Mouse (Mus musculus): ENCODE measurements around the gene Tbx5.
A peak's percentile ranks its signal among the peaks of the same experiment; 100 is the strongest.

Gene Tbx5

DNA sequence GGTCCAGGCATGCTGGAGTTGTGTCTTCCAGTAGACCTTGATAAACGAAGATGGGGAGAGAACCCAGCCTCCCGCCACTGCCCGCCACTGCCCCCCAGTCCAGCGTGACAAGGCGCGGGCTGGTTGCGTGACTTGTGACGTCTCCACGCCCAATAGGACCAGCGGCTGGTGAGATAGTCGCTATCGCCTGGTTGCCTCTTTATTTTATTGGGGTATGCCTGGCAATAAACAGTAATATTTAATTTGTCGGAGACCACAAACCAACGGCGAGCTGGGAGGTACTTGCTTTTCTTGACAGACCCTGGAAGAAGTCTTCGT, at the start of gene Tbx5:
Gene Tbx5 (plus strand): TSS at position 190 of the 318 bp plus-strand sequence.
- no peak for DNase-seq

DNA sequence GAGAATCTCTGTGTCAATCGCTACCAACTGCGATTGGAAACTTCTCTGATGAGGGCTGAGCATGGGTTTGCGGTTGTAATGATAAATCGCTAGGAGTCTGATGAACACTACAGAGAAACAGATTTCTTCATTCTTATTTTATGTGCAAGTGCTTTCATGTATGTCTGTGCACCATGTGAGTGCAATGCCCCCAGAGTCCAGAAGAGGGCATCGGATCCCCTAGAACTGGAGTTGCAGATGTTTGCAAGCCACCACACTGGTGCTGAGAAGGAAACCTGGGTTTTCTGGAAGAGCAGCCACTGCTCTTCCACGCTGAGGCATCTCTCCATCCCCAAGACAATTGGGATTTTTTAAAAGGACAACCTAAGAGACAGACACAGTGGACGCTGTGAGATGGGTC, 46.5 kb upstream of the Tbx5 start:
- DNase-seq: peak; percentile 3

DNA sequence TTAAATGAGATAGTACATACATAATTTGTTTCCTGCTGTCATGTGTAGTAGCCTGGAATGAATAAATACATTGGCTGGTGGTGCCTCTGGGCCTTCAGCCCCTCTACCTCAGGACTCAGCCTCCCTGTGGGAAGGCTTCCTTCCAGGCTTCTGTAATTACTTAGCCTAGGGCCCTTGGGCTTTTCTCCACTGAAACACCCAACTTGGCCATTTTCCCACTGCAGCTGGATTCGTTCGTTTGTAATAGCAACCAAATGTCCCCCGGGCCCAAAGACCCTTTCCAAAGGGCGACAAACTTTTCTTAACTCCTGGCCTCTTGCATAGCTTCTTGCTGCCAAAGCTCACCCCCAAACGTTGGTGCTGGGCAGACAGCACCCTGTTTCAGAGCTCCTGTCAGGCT, 40.8 kb upstream of the Tbx5 start:
- no peak for DNase-seq

DNA sequence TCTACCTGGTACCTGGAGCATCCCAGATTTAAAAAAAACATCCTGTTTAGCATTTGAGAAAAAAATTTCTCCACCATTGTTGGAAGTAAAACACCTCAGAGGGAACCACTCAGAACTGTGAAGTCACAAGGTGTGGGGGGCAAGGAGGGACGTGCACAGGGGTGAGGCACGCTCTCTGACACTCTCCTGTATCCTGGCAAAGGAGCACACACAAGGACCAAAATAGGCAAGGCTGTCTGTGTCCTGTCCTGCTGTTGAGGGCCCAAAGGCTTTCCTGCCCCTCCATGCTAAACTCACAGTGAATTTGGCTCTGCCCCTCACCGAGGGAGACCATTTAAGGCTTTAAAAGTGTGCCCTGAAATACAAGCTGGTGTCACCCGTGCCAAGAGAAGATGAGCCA, 38.5 kb upstream of the Tbx5 start:
- no peak for DNase-seq

DNA sequence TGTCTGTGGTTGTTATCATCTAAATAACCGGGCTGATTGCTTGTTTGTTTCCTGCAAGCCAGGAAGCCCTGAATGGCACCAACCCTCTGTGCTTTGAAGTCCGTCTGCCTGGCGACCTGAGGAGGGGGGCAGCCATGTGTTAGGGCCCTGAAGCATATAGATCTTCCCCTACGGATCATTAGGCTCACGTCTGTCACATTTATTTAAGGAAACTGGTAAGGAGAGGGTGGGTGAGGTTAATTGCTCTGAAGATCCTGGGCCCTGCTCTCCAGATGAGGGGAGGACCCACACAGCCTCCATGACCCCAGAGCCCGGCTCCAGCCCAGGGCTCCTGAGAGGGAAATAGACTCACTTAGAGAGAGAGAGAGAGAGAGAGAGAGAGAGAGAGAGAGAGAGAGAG, 37.1 kb upstream of the Tbx5 start:
- no peak for DNase-seq

DNA sequence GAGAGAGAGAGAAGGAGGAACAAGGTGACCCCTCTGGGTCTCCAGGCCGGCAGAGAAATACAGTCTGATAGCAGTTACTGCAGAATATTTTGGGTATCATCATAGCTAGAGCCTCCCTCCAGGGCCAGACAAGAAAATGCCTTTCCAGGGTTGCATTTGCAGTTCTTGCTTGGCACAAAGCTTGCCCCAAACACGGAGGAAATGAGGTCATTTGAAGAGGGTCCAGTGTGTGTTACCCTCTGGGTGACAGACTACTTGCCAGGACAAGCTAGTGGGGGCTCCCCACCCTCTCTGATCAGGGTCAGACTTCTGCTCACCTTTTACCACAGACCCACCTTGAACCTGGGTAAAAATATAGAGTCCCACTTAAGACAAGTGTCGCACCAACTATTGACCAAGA, 36.7 kb upstream of the Tbx5 start:
- no peak for DNase-seq

DNA sequence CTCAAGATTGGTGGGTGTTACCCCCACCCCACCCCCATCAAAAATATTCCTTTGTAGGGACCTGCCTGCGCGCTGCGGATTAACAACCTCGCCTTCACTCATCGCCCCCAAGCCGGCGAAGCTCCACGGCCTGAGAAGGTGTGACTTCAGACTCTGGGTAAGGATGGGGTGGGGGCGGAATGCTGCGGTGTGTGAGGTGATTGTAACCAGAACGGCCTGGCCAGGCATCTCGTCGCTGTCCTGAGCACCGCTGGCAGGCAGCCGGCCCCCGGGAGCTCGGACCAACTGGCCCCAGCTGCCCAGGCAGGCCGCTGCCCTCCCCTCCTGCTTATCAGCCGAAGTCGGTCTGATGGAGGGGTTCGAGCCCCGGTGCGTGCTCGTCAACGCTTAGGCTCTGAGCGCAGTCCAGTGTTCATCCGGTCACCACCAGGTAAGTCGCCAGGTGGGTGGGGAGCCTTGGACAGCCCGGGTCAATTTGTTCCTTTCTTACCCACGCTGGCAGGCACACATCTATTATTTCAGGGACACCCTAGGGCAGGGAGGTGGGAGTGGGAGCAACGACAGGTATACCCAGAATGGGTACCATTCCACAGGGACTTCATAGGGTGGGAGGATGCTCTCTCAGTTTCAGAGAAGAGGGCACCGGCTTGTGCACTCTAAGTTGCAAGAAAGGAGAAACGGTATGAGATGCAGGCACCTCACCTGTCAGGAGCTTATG, 35.9 kb upstream of the Tbx5 start:
- DNase-seq: no peak

DNA sequence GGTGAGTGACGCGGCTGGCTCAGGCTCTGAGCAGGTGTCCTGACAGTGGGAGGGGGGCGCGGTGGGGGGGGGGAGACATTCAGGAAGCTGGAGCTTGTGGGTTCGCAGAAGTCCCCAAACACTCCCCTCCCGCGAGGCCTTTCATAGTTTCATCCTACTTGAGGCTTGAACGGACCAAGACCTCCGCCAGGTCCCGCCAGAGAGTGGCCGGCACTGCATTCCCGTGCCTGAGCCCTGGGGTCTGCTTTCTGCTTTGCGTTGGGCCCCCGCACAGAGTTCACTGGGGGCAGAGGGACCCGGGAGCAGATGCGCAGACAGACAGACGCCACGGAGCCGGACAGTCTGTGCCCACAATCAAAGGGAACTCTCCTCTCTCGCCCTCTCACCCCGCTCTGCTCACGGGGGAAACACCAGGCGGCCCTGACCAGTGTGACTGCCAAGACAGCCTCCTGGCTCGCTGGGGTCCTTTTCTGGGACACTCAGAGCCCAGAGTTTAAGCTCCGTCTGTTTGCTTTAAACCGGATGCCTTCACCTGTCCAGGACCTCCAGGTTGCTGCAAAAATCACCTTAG, 34.8 kb upstream of the Tbx5 start:
- DNase-seq: no peak

DNA sequence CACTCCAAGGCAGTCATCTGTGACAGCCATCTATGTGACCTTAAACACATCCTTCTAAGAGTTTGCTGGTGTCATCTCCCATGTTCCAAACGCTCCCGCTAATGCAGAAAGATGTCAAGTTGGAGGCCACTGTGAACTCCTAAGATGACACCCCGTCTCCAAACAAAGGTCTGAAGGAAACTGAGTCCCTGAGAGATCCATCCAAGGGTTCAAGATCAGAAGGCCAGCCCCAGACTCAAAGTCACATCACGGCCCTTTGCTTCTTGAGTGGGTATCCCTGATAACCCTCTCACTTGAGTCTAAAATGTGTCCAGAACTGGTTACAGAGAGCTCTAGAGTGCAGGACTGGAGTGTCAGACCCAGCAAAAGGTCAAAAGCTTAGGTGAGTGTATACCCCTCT, 34.2 kb upstream of the Tbx5 start:
- no peak for DNase-seq

DNA sequence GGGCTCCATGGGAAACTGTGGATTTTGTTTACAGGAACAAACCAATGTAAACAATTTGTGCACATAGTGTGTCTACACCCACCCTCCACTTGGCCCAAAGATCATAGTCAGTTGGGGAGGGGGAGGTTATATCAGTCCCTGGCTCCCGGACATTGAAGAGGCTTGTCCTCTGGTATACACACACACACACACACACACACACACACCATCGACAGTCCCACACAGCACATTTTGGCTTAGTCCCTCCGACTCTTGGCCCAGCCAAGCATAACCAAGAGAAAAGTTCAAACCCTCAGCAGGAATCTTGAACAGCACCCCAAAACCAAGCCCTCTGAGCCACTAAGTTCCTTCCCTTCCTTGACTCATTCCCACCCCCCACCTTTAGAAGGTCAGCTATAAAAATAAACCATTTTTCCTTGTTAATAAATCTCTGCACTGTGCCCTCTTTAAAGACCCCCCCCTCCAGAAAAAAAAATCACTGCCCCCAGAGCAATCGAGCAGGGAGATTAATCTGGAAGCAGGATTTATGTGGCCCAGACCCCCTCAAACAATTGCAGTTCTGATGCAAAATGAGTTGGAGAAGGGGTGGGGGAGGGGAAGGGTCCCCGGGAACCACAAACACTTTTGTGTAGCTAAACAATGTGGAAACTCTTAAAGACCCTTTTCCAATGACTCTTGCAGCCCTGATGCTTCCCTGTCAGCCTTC, 33.6 kb upstream of the Tbx5 start:
- no peak for DNase-seq

DNA sequence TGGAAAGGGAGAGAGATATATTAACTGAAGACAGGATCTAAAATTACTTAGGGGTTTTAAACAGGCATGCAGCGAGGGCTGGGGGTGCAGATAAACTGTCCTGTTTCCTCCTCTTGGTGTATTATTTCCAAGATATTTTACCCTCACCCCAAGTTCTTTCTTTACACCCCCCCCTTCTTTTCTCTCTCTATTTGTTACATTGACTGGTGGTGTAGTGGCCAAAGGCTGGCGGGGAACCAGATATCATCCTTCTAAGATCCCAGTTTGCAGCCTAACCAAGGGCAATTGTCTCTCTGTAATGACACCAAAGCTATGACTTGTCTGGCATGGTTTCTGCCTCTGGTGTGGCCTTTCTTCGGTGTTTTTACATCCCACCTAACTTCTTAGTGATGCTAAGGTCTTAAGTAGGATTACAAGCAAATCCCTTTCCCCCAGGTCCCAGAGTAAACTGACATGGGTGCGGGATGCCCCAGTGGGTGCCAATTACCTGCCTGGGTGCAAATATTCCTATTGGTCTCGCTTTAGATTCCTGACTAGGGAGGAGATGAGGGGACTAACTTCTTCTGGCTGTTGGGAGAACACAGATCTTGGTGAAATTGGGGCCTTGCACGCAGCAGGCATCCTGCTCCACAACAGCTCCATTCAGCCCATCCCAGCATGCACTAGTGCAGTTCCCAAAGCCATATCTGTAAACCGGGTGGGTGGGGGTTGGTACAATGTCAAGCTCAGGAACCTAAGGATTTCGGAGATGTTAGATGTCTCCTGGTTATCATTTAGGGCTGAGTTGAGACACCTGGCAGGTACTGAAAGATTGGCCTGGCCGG, 32.8 kb upstream of the Tbx5 start:
- DNase-seq: no peak

DNA sequence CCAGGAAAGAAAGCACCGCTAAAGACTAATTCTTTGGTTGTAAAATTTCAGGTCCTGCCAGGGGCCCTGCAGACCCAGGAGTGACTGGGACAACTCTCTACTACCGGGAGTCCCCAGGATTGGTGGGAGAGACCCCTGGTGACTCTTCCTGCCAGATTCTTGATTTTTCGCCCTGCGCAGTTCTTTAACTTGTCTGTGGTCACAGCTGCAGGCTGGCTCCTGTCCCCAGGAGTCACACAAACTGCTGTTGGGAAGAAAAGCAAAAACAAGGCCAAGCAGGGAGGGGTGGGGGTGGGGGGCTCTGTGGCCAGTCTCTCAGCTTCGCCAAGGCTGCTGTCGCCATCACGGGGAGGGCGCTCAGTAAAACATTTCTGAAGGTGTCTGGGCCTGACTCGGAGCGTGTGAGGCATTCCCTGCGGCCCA, 32.2 kb upstream of the Tbx5 start:
- DNase-seq: no peak

DNA sequence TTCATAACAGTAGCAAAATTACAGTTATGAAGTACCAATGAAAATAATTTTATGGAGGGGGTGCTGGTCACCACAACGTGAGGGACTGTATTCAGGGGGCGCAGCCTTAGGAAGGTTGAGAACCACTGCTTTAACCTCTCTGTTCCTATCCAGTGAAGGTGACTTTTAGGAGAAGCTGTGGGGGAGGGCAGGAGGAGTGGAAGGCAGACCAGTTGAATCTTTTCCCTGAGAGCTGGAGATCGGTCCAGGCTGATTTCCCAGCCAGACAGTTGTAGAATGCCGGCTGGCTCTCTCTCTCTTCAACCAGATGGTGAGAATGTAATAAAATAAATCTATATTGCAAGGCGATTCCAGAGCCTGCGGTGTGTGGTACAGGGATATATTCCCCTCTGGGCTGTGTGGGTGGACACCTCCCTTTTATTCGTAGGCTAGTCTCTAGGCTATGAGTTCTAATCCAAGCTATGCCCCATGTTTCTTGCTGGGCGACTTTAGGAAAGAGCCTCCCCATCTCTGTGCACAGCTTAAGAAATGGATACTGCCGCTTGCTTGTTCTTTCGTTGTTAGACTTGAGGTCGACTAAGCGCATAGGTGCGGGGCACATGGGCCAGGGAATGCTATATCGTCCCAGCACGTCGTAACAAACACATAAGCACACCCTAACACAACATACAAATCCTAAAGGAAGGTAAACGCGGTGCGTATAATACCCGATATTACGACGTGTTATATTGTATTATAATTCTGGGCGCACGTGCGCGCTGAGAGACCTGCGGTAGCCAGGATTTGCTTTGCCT, 29.7 kb upstream of the Tbx5 start:
- no peak for DNase-seq

DNA sequence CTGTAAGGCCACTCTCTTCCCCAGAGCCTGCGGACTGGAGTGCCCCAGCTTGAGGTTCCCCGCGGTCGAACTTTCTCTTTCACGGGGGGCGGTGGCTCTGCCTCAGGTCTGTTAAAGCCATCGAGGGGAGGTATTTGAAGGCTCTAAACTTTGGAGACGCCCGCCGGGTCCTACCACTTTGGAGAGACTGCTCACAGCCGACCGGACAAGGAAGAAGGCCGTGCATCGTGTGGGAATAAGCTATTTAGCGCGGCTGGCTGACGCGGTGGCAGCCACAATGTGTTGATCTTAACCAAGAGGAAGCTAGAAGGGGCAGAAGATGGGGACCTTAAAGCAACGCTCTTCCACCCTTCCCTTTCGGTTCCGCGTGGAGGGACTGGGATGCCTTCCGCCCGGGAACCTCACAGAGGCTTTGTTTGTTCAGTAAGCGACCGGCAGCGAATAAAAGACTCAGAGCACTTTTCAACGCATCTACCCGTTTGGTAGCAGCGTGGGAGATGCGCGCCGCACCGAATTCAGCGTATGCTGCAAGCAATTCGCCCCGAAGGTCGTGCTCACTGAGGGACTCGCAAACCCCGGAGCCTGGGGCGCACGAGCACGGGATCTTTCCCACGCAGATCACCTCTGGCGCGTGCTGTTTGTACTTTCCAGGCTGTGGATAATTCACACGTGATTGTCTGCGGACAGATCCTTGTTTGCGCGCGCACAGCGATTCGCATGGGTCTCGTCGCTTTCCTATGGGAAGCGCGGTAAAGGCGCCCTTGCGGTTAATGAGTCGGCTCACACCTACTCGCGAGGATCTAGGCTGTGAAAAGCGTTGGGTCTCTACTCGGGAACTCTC, 28.8 kb upstream of the Tbx5 start:
- no peak for DNase-seq

DNA sequence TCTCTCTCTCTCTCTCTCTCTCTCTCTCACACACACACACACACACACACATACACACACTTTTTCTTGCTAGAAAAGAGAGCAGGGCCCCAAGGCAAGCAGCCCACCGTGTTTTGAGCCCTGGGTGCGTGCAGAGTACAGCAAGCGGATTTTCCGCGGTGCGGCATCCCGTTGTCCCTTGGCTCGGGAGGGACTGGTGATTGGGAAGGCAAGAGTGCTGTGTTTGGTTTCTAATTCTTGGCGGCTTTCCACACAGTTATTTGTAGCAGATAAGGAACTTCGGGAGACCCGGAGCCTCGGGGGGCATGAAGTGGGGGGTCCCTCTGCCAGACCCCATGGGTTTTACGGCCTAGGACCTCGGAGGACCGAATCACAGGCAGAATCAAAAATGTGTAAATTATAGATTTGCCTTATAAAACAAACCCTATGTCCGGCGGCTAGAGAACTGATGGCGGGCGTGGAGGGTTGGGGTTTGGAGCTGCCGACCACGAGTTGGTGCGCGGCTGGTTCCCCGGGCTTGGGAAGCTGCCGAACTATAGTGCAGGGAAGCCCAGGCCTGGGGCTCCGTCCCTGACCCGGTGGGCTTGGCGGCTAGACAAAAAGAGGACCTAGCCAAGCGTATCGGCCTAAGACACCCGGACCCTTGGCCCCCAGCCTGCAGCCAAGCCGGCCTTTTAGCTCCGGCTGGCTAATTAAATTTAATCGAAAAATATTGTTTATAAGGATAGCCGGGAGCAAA, 28.0 kb upstream of the Tbx5 start:
- no peak for DNase-seq

DNA sequence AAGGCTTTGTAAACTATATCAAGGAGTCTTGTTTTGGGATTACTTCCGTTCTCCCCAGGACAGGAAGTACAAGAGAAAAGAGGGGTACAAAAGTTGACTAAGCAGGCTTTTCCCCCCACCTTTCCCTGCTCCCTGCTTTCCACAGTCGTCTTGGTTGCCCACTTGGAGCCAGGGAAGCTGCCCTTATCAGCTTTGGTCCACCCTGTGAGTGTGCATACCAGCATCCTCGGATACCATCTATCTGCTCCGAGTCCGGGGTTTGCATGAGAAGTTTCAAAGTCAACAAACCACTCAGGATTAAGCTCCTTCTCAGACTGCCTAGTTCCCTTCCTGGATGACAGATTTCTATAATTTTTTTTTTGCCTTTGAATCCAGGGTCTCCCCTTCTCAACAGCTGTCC, 26.8 kb upstream of the Tbx5 start:
- no peak for DNase-seq

DNA sequence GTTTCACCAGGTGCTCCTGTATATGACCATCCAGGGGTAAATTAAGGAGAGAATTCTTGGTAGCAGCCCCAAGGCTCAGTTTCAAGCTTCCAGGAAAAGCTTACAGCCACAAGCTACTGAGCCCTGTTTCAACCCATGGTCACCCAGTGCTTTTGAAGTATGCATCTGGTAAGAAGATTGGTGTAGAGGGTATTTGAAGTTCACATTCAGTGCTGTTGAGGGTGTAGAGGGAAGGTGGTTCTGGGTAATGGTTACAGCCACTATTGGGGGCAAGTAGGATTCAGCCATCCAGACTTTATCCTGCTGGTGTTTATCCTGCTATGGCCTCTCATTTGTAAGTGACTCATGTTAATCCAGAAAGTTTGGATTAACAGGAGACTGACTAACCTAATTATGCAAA, 26.0 kb upstream of the Tbx5 start:
- DNase-seq: no peak

DNA sequence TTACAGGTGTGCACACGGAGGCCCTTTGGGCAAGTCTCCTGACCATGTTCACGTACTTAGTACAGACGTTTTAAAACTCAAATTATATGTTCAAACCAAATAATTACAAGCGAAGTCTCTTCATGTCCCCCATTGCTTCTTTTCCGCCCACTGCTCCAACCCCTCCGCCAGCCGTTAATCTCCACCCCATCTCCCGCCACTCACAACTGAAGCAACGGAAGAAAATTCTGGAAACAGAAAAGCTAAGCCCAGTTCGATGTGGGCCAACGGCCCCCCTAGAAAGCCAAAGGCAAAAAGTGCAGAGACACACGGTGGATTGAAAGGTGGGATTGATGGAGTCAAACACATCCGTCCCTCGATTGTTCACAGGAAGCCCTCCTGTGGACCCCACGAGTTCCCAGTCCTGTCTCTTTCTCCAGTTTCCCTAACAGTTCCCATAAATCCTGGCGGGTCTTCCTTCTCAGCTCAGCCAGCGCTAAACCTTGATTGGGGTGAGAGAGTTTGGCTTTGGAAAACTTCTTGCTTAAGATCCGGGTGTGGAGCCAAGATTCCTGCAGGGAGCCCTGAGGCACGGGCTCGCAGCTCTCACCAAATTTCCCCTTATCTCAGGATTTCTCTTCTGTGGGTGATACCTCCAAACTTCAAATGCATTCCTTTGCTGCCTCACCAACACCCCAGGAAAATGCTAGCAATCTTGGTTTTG, 24.8 kb upstream of the Tbx5 start:
- no peak for DNase-seq

DNA sequence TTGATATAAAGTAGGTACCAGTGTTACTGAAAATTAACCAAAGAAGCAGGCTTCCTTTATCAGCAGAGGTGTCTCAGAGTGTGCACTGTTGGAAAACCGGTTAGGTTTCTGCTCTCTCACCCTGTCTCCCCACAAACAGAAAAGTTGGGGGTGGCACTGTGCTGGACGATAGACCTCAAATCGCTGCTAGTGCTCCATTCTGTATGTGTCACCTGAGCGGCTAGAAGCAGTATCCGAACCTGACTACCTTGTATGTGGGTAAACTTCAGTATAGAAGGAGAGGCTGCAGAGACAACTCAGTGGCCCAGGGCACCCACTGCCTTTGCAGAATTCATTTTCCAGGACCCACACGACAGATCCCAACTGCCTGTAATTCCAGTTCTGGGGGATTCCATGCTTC, 23.8 kb upstream of the Tbx5 start:
- DNase-seq: no peak

DNA sequence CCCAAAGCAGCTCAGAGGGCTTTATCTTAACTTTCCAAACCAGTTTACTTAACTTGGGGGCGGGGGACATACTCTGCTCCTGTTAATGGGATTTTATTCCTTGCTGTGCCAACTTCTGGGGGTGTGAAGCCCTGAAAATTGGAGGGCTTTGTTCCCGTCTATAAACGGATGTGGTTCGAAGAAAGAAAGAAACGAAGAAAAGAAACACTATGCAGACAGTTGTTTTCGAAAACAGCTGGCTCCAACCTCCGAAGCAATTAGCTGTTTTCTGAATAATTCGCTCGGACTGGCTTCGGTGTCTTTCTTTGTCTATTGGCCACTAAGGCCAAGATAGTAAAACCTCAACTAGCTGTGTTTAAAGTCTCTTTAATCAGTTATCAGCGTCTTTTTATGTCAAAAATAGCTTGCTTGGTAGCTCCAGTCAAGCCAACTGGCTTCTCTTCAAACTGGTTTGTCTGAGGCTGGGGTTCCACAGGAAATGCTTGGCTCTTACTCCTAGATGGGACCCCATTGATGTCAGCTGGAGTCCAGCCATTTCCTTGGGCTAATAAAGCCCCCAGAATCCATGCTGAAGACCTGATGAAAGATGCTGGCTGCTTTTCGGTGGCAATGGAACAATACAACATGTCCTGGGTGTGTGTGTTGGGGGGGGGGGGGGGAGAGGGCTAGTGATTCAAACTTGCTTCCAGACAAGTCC, 21.3 kb upstream of the Tbx5 start:
- DNase-seq: no peak

All from thymus, postnatal 25 days (tissue).